Mouse (Mus musculus): ENCODE measurements at regions not wholly inside any gene's neighbourhood (a gene's known extent, or its start where the extent isn't known, plus 50 kb on each side); places are given as distances from the start of the nearest gene placed in this dataset.

GRCm38 (mm10) chr15:63255736-63256135, 589.2 kb downstream of the Gsdmc2 start:
- no peak for TF ChIP-seq ELF1 (IDR thresholded peaks at IDR 0.05; ENCODE audit: low read depth, low read length)
- no peak for TF ChIP-seq POLR2AphosphoS2 (IDR thresholded peaks at IDR 0.05; ENCODE audit: low read length)
- TF ChIP-seq CHD1 (IDR thresholded peaks at IDR 0.05; ENCODE audit: low read depth, low read length): no peak
- no peak for TF ChIP-seq TAL1 (IDR thresholded peaks at IDR 0.05; ENCODE audit: low read length)
